Mouse (Mus musculus): ENCODE data around the gene Gm47996. TPM values are rescaled to one million over a fixed set of nuclear protein-coding genes. Genes with fewer than 3 reads are reported as not detected.

Gene Gm47996
- polyA plus RNA-seq, 1 experiment from 2014 or later: not detected

GRCm38 (mm10) chr1:151236141-151236930 lies 26.4 kb downstream of the Gm47996 start:
- WGBS: 79% methylated on average over 13 of the region's 13 CpGs
- Histone ChIP-seq H3K36me3 (replicated peaks) (no peaks in the 10 kb centered on the region), H3K9me3 (peaks cover 8% of the 10 kb centered on the region; the same call in 1 of the 2 replicates), H3K27ac (no peak overlapping the region), H3K4me1 (no peaks in the 10 kb centered on the region), H3K27me3 (replicated peaks) (no peaks in the 10 kb centered on the region), H3K4me3 (no peak overlapping the region), H3K9ac (no peak overlapping the region), H3K4me2 (no peak overlapping the region)
- ATAC-seq (replicated peaks): no peak

- no peaks in the 10 kb centered on the region for H3K27me3 ChIP-seq (replicated peaks)
- H3K9ac ChIP-seq: no peak overlapping the region
- peaks cover 8% of the 10 kb centered on the region; the same call in 1 of the 2 replicates for H3K9me3 ChIP-seq
- no peak for ATAC-seq (replicated peaks)
- H3K36me3 ChIP-seq (replicated peaks): no peaks in the 10 kb centered on the region
- no peak overlapping the region for H3K27ac ChIP-seq
- H3K4me3 ChIP-seq: no peak overlapping the region
- 90% methylated on average over 3 of the region's 3 CpGs for WGBS
- no peak overlapping the region for H3K4me2 ChIP-seq
- no peaks in the 10 kb centered on the region for H3K4me1 ChIP-seq
Measured at GRCm38 (mm10) chr1:151237780-151238179, 27.8 kb downstream of the Gm47996 start.

- no peak for ATAC-seq (replicated peaks)
- no peak overlapping the region for H3K4me2 ChIP-seq
- no peaks in the 10 kb centered on the region for H3K27me3 ChIP-seq (replicated peaks)
- H3K36me3 ChIP-seq (replicated peaks): no peaks in the 10 kb centered on the region
- H3K27ac ChIP-seq: no peak overlapping the region
- H3K9ac ChIP-seq: no peak overlapping the region
- 88% methylated on average over 4 of the region's 4 CpGs for WGBS
- H3K4me1 ChIP-seq: no peaks in the 10 kb centered on the region
- no peak overlapping the region for H3K4me3 ChIP-seq
- H3K9me3 ChIP-seq: peaks cover 8% of the 10 kb centered on the region; the same call in 1 of the 2 replicates
Measured at GRCm38 (mm10) chr1:151243332-151243731, 33.4 kb downstream of the Gm47996 start.

DNA sequence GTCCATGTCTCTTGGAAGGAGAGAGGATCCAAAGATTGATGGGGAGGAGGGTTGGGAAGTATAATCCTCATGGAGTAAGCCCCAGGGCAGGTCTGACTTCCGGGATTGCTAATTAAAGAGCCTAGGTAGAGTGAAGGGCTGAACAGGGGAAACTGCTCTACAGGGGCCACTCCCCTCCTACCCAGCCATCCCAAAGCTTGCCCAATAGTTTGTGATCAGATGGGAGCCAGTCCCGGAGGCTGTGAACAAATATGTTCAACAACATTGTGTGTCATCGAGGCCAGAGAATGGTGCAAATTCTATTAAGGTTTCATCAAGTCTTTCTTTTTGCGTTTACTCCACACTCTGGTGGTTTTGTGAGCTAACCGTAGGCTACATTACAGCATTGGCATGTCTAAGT lies 34.1 kb downstream of the Gm47996 start:
- Histone ChIP-seq H3K4me3 (no peak overlapping the region), H3K9me3 (peaks cover 8% of the 10 kb centered on the region; the same call in 1 of the 2 replicates), H3K4me2 (no peak overlapping the region), H3K27me3 (replicated peaks) (no peaks in the 10 kb centered on the region), H3K36me3 (replicated peaks) (no peaks in the 10 kb centered on the region), H3K27ac (no peak overlapping the region), H3K4me1 (no peaks in the 10 kb centered on the region), H3K9ac (no peak overlapping the region)
- ATAC-seq (replicated peaks): no peak
- WGBS: 86% methylated on average over 5 of the region's 5 CpGs

- Histone ChIP-seq H3K36me3 (replicated peaks) (no peaks in the 10 kb centered on the region), H3K9ac (no peak overlapping the region), H3K27me3 (replicated peaks) (no peaks in the 10 kb centered on the region), H3K4me3 (no peak overlapping the region), H3K27ac (no peak overlapping the region), H3K9me3 (peaks cover 8% of the 10 kb centered on the region; the same call in 1 of the 2 replicates), H3K4me1 (no peaks in the 10 kb centered on the region), H3K4me2 (no peak overlapping the region)
- WGBS: 96% methylated on average over 4 of the region's 4 CpGs
- ATAC-seq (replicated peaks): no peak
Measured at GRCm38 (mm10) chr1:151244761-151245160, 34.8 kb downstream of the Gm47996 start.

GRCm38 (mm10) chr1:151245165-151245564 lies 35.2 kb downstream of the Gm47996 start:
- Histone ChIP-seq H3K9me3 (peaks cover 8% of the 10 kb centered on the region; the same call in 1 of the 2 replicates), H3K9ac (no peak overlapping the region), H3K4me2 (no peak overlapping the region), H3K36me3 (replicated peaks) (no peaks in the 10 kb centered on the region), H3K27me3 (replicated peaks) (no peaks in the 10 kb centered on the region), H3K27ac (no peak overlapping the region), H3K4me1 (no peaks in the 10 kb centered on the region), H3K4me3 (no peak overlapping the region)
- 81% methylated on average over 10 of the region's 10 CpGs for WGBS
- no peak for ATAC-seq (replicated peaks)

- Histone ChIP-seq H3K4me1 (no peaks in the 10 kb centered on the region), H3K9ac (no peak overlapping the region), H3K9me3 (0 out of 2 replicates have a peak, but pooled peaks cover 2% of the 10 kb centered on the region), H3K4me3 (no peak overlapping the region), H3K4me2 (no peak overlapping the region), H3K27ac (no peak overlapping the region), H3K36me3 (replicated peaks) (no peaks in the 10 kb centered on the region), H3K27me3 (replicated peaks) (no peaks in the 10 kb centered on the region)
- 55% methylated on average over 2 of the region's 2 CpGs for WGBS
- no peak for ATAC-seq (replicated peaks)
Measured at GRCm38 (mm10) chr1:151245846-151246245, 35.9 kb downstream of the Gm47996 start.

- no peak overlapping the region for H3K4me3 ChIP-seq
- no peak overlapping the region for H3K9ac ChIP-seq
- no peaks in the 10 kb centered on the region for H3K36me3 ChIP-seq (replicated peaks)
- 83% methylated on average over 3 of the region's 3 CpGs for WGBS
- no peak for ATAC-seq (replicated peaks)
- H3K4me2 ChIP-seq: no peak overlapping the region
- no peaks in the 10 kb centered on the region for H3K9me3 ChIP-seq
- H3K27ac ChIP-seq: no peak overlapping the region
- no peaks in the 10 kb centered on the region for H3K4me1 ChIP-seq
- no peaks in the 10 kb centered on the region for H3K27me3 ChIP-seq (replicated peaks)
Measured at GRCm38 (mm10) chr1:151250109-151250508, 40.2 kb downstream of the Gm47996 start.

DNA sequence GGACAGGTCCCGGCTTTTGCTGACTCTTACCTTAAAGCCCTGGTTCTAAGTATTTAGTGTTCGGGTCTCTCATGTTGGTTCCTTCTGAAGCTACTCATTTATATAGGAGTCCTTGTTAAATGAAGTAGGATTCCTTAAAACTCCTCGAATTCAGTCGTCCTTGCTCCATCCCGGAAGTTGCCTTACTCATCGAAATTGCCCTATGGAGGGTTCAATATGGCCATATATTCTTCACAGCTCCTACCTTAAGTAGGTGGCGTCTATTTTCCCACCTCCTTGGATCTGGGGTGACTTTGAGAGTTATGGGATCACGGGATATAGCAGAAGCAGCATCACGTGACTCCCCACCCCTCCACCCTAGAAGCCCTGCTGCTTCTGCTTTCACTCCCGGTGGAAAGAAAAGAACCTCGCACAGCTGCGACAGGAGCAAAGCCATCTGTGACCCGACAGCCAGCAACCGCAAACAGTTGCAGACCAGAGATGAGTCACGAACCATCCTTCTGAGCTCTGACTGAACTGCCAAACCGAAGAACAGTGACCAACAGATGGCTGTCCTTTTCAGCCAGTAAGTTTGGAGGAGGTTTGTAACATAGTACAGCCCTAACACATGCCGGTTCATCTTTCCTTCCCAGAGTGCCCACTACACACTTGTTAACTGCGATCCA lies 40.7 kb downstream of the Gm47996 start:
- no peak overlapping the region for H3K27ac ChIP-seq
- H3K4me2 ChIP-seq: no peak overlapping the region
- H3K4me1 ChIP-seq: no peaks in the 10 kb centered on the region
- no peaks in the 10 kb centered on the region for H3K9me3 ChIP-seq
- H3K27me3 ChIP-seq (replicated peaks): no peaks in the 10 kb centered on the region
- H3K4me3 ChIP-seq: no peak overlapping the region
- WGBS: 60% methylated on average over 18 of the region's 18 CpGs
- H3K9ac ChIP-seq: no peak overlapping the region
- no peaks in the 10 kb centered on the region for H3K36me3 ChIP-seq (replicated peaks)
- ATAC-seq (replicated peaks): no peak

DNA sequence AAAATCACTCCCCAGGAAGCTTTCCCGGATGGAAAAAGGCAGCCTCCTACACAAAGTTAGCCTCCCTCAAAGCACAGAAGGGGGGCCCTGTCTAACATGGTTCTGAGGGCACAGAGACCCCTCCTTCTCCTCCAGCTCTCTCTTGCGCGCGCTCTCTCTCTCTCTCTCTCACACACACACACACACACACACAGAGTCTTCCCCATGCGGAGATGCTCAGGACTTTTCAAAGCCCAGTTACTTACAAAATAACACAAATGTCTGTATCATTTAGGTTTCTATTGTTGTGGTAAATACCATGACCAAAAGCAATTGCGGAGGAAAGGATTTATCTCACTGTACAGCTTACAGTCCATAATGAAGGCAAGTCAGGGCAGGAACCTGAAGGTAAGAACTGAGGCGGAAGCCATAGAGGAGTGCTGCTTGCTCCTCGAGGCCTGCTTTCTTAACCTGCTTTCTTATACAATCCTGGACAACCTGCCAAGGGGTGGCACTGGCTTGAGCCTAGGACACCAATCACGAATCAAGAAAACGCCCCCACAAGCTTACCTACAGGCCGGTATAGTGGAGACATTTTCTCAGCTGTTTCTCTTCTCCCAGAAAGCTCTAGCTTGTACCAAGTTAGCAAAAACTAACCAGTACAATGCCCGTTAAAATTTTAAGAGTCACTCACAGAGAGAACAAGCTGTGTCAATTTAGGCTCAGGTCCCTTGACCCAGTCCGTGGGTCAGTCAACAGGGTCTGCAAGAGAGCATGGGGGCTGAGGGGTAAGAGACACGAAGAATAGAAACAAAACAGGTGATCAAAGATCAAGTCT lies 41.5 kb downstream of the Gm47996 start:
- no peaks in the 10 kb centered on the region for H3K4me1 ChIP-seq
- WGBS: 76% methylated on average over 14 of the region's 14 CpGs
- ATAC-seq (replicated peaks): no peak
- H3K27me3 ChIP-seq (replicated peaks): no peaks in the 10 kb centered on the region
- H3K27ac ChIP-seq: no peak overlapping the region
- no peak overlapping the region for H3K4me2 ChIP-seq
- no peak overlapping the region for H3K9ac ChIP-seq
- no peaks in the 10 kb centered on the region for H3K9me3 ChIP-seq
- no peak overlapping the region for H3K4me3 ChIP-seq
- no peaks in the 10 kb centered on the region for H3K36me3 ChIP-seq (replicated peaks)

DNA sequence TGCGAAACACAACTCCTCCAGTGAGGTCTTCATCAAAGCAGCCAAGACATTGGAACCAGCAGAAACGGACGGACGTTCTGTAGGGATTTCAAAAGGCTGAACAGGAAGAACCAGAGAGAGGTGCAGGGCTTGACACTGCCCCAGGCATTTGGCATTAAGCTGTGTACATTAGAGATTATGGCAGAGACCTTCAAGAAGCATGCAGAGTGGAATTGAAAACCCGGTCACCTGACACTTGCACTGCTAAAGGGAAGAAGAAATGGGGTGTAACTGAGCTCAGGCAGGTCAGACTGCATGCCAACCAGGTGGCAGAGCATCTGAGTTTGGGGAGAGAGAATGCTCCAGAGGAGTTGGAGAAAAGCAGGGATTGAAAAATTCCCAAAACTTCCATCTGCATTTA lies 45.5 kb downstream of the Gm47996 start:
- no peaks in the 10 kb centered on the region for H3K36me3 ChIP-seq (replicated peaks)
- ATAC-seq (replicated peaks): no peak
- no peaks in the 10 kb centered on the region for H3K9me3 ChIP-seq
- H3K4me1 ChIP-seq: peaks cover 6% of the 10 kb centered on the region; the same call in 1 of the 2 replicates
- no peak overlapping the region for H3K9ac ChIP-seq
- H3K4me3 ChIP-seq: no peak overlapping the region
- no peak overlapping the region for H3K27ac ChIP-seq
- H3K27me3 ChIP-seq (replicated peaks): no peaks in the 10 kb centered on the region
- WGBS: 77% methylated on average over 5 of the region's 5 CpGs
- H3K4me2 ChIP-seq: no peak overlapping the region

All from midbrain, embryonic 15.5 days (tissue).